Mouse (Mus musculus): ENCODE data around the gene Tox2. TPM values are rescaled to one million over a fixed set of nuclear protein-coding genes. Genes with fewer than 3 reads are reported as not detected.
A peak's percentile ranks its signal among the peaks of the same experiment; 100 is the strongest.

The Tox2 gene
- polyA plus RNA-seq, 1 experiment from 2014 or later: 2.0 TPM

GRCm38 (mm10) chr2:163201897-163202296 is 1.0 kb upstream of the Tox2 start:
- Histone ChIP-seq H3K9me3 (ENCODE audit: control insufficient read depth, low read length) (no peaks in the 10 kb centered on the region), H3K9ac (ENCODE audit: low read depth, low read length) (no peak overlapping the region), H3K27ac (ENCODE audit: low read depth, low read length) (no peak overlapping the region), H3K36me3 (ENCODE audit: control insufficient read depth, insufficient read depth, low read length) (no peaks in the 10 kb centered on the region), H3K27me3 (replicated peaks; ENCODE audit: control insufficient read depth, insufficient read depth, low read length) (peaks cover 53% of the 10 kb centered on the region), H3K4me3 (ENCODE audit: low read depth, low read length) (no peak overlapping the region; the same call in 1 of the 2 replicates), H3K4me2 (peak overlapping the region; percentile 94), H3K4me1 (replicated peaks; ENCODE audit: control insufficient read depth, insufficient read depth, low read length) (peaks cover 15% of the 10 kb centered on the region)
- ATAC-seq (replicated peaks; ENCODE audit: low FRiP score) (no peak), DNase-seq (ENCODE audit: low spot score) (no peak)
- 25% methylated on average over 8 of the region's 8 CpGs for WGBS

DNA sequence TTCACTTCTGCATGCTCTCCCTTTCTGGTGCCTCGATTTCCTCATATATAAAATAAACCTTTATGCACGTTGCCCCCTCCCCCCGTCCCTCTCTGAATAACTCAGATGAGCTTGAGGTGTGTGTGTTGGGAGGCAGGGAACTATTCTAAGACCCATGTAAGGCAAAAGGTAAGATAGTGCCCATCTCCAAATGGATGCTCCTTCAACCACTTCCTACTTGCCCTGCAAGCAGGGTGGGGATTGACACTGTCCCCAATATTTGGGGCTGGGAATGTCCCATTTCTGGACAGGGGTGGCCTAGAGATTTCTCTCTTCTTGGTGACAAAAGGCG is 407 bp upstream of the Tox2 start:
- Histone ChIP-seq H3K4me1 (replicated peaks; ENCODE audit: control insufficient read depth, insufficient read depth, low read length) (peaks cover 15% of the 10 kb centered on the region), H3K27ac (ENCODE audit: low read depth, low read length) (no peak overlapping the region), H3K9me3 (ENCODE audit: control insufficient read depth, low read length) (no peaks in the 10 kb centered on the region), H3K4me3 (ENCODE audit: low read depth, low read length) (peak overlapping the region; percentile 55), H3K9ac (ENCODE audit: low read depth, low read length) (peak overlapping the region; percentile 15), H3K27me3 (replicated peaks; ENCODE audit: control insufficient read depth, insufficient read depth, low read length) (peaks cover 52% of the 10 kb centered on the region), H3K36me3 (ENCODE audit: control insufficient read depth, insufficient read depth, low read length) (no peaks in the 10 kb centered on the region), H3K4me2 (peak overlapping the region; percentile 94)
- 1% methylated on average over 4 of the region's 4 CpGs for WGBS
- DNase-seq (ENCODE audit: low spot score) (no peak), ATAC-seq (replicated peaks; ENCODE audit: low FRiP score) (no peak)

- ATAC-seq (replicated peaks; ENCODE audit: low FRiP score): no peak
- peak; percentile 43 for DNase-seq (ENCODE audit: low spot score)
- peaks cover 51% of the 10 kb centered on the region for H3K27me3 ChIP-seq (replicated peaks; ENCODE audit: control insufficient read depth, insufficient read depth, low read length)
- no peaks in the 10 kb centered on the region for H3K9me3 ChIP-seq (ENCODE audit: control insufficient read depth, low read length)
- H3K4me3 ChIP-seq (ENCODE audit: low read depth, low read length): peak overlapping the region; percentile 55
- H3K4me1 ChIP-seq (replicated peaks; ENCODE audit: control insufficient read depth, insufficient read depth, low read length): peaks cover 15% of the 10 kb centered on the region
- H3K9ac ChIP-seq (ENCODE audit: low read depth, low read length): no peak overlapping the region
- peak overlapping the region; percentile 94 for H3K4me2 ChIP-seq
- no peak overlapping the region for H3K27ac ChIP-seq (ENCODE audit: low read depth, low read length)
- H3K36me3 ChIP-seq (ENCODE audit: control insufficient read depth, insufficient read depth, low read length): no peaks in the 10 kb centered on the region
- 4% methylated on average over 75 of the region's 75 CpGs for WGBS
These were observed 966 bp downstream of the Tox2 start for GRCm38 (mm10) chr2:163203635-163204547.

GRCm38 (mm10) chr2:163204548-163205261 is 1.8 kb downstream of the Tox2 start:
- Histone ChIP-seq H3K27me3 (replicated peaks; ENCODE audit: control insufficient read depth, insufficient read depth, low read length) (peaks cover 51% of the 10 kb centered on the region), H3K9ac (ENCODE audit: low read depth, low read length) (no peak overlapping the region), H3K4me3 (ENCODE audit: low read depth, low read length) (peak overlapping the region; percentile 55), H3K4me1 (replicated peaks; ENCODE audit: control insufficient read depth, insufficient read depth, low read length) (peaks cover 15% of the 10 kb centered on the region), H3K27ac (ENCODE audit: low read depth, low read length) (no peak overlapping the region), H3K9me3 (ENCODE audit: control insufficient read depth, low read length) (no peaks in the 10 kb centered on the region), H3K36me3 (ENCODE audit: control insufficient read depth, insufficient read depth, low read length) (no peaks in the 10 kb centered on the region), H3K4me2 (peak overlapping the region; percentile 94)
- no peak for DNase-seq (ENCODE audit: low spot score)
- 2% methylated on average over 42 of the region's 45 CpGs for WGBS
- ATAC-seq (replicated peaks; ENCODE audit: low FRiP score): no peak

- no peaks in the 10 kb centered on the region for H3K9me3 ChIP-seq (ENCODE audit: control insufficient read depth, low read length)
- no peak for ATAC-seq (replicated peaks; ENCODE audit: low FRiP score)
- H3K9ac ChIP-seq (ENCODE audit: low read depth, low read length): no peak overlapping the region
- peaks cover 15% of the 10 kb centered on the region for H3K4me1 ChIP-seq (replicated peaks; ENCODE audit: control insufficient read depth, insufficient read depth, low read length)
- WGBS: 7% methylated on average over 6 of the region's 6 CpGs
- peaks cover 51% of the 10 kb centered on the region for H3K27me3 ChIP-seq (replicated peaks; ENCODE audit: control insufficient read depth, insufficient read depth, low read length)
- H3K27ac ChIP-seq (ENCODE audit: low read depth, low read length): no peak overlapping the region
- no peak overlapping the region for H3K4me3 ChIP-seq (ENCODE audit: low read depth, low read length)
- H3K4me2 ChIP-seq: no peak overlapping the region
- DNase-seq (ENCODE audit: low spot score): no peak
- no peaks in the 10 kb centered on the region for H3K36me3 ChIP-seq (ENCODE audit: control insufficient read depth, insufficient read depth, low read length)
These were observed 2.3 kb downstream of the Tox2 start for GRCm38 (mm10) chr2:163205262-163205647.

DNA sequence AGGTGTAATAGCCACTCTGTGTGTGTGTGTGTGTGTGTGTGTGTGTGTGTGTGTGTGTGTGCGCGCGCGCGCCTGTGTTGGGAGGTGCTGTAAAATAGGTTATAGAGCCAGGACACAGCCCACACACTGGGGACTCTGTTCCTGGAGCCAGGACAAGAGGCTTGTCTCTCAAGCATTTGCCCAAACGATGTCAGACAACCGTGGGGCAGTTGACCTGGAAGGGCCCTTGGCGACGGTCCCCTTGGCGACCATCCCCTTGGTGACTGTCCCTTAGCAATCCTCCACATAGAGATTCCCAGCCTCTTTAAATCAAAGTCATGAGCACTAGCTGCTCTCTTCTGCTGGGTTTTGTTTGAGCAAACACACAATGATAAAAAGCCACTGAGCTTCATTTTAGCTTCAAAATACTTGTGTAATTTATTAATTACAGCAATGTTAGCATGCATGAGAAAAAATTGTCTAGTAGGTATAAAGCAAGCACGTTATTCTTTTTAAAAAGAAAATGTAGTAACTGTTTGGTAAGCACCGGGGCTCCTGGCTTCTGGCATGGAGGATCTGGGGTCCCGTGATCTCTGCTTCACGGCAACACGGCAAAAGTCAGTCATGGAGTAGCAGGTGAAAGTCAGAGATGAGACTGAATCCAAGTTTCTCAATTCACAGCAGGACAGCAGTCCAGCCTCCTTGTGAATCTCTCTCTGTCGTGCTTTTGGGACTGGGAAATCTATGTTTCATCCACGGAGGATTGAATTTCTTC is 3.0 kb downstream of the Tox2 start:
- no peak overlapping the region for H3K4me3 ChIP-seq (ENCODE audit: low read depth, low read length)
- peaks cover 51% of the 10 kb centered on the region for H3K27me3 ChIP-seq (replicated peaks; ENCODE audit: control insufficient read depth, insufficient read depth, low read length)
- H3K9ac ChIP-seq (ENCODE audit: low read depth, low read length): no peak overlapping the region
- no peaks in the 10 kb centered on the region for H3K36me3 ChIP-seq (ENCODE audit: control insufficient read depth, insufficient read depth, low read length)
- no peak overlapping the region for H3K27ac ChIP-seq (ENCODE audit: low read depth, low read length)
- DNase-seq (ENCODE audit: low spot score): no peak
- no peaks in the 10 kb centered on the region for H3K9me3 ChIP-seq (ENCODE audit: control insufficient read depth, low read length)
- H3K4me1 ChIP-seq (replicated peaks; ENCODE audit: control insufficient read depth, insufficient read depth, low read length): peaks cover 15% of the 10 kb centered on the region
- ATAC-seq (replicated peaks; ENCODE audit: low FRiP score): no peak
- 60% methylated on average over 17 of the region's 17 CpGs for WGBS
- H3K4me2 ChIP-seq: no peak overlapping the region

GRCm38 (mm10) chr2:163207315-163207714 is 4.4 kb downstream of the Tox2 start:
- Histone ChIP-seq H3K4me1 (replicated peaks; ENCODE audit: control insufficient read depth, insufficient read depth, low read length) (peaks cover 15% of the 10 kb centered on the region), H3K27me3 (replicated peaks; ENCODE audit: control insufficient read depth, insufficient read depth, low read length) (peaks cover 46% of the 10 kb centered on the region), H3K4me2 (no peak overlapping the region), H3K9ac (ENCODE audit: low read depth, low read length) (no peak overlapping the region), H3K4me3 (ENCODE audit: low read depth, low read length) (no peak overlapping the region), H3K9me3 (ENCODE audit: control insufficient read depth, low read length) (no peaks in the 10 kb centered on the region), H3K27ac (ENCODE audit: low read depth, low read length) (no peak overlapping the region), H3K36me3 (ENCODE audit: control insufficient read depth, insufficient read depth, low read length) (no peaks in the 10 kb centered on the region)
- no peak for DNase-seq (ENCODE audit: low spot score)
- WGBS: 96% methylated on average over 2 of the region's 2 CpGs
- no peak for ATAC-seq (replicated peaks; ENCODE audit: low FRiP score)

DNA sequence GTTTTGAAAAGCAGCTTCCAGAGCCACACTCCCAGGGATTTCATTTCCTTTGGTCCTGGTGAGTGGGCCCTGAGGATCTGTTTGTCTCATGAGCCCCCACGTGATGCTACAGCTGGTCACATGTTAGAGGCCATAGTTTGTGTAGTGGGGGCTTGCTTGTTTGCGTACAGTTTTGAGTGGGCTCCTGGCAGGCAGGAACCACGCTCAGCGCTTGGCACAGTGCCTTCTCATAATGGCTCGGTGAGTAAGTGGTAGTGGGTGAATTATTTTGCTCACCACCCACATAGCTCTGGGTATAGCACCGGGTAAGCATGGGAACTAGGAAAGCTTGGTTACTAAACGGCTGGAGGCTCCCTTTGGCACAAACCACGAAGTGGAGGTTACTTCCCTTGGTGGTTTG is 6.2 kb downstream of the Tox2 start:
- Histone ChIP-seq H3K9ac (ENCODE audit: low read depth, low read length) (no peak overlapping the region), H3K27me3 (replicated peaks; ENCODE audit: control insufficient read depth, insufficient read depth, low read length) (peaks cover 28% of the 10 kb centered on the region), H3K9me3 (ENCODE audit: control insufficient read depth, low read length) (no peaks in the 10 kb centered on the region), H3K27ac (ENCODE audit: low read depth, low read length) (no peak overlapping the region), H3K36me3 (ENCODE audit: control insufficient read depth, insufficient read depth, low read length) (no peaks in the 10 kb centered on the region), H3K4me1 (replicated peaks; ENCODE audit: control insufficient read depth, insufficient read depth, low read length) (0 out of 2 replicates have a peak, but pooled peaks cover under 1% of the 10 kb centered on the region), H3K4me3 (ENCODE audit: low read depth, low read length) (no peak overlapping the region), H3K4me2 (no peak overlapping the region)
- DNase-seq (ENCODE audit: low spot score): no peak
- ATAC-seq (replicated peaks; ENCODE audit: low FRiP score): no peak
- WGBS: 74% methylated on average over 8 of the region's 8 CpGs
